Mouse (Mus musculus) forebrain, embryonic 14.5 days (tissue): ENCODE results near the gene Vax1. TPM values are rescaled to one million over a fixed set of nuclear protein-coding genes. Genes with fewer than 3 reads are reported as not detected.

Experiments
- ATAC-seq: fragments of 200-750 bp; cut with Nextera tagmentation; 2 replicates; pipeline ENCODE4 v1.8.0; 2017; ENCODE audit warnings: mild to moderate bottlenecking, moderate library complexity
- DNase-seq: peaks from one replicate; pipeline ENCODE4 v3.0.0-alpha.2; 2015; ENCODE audit warnings: low spot score
- H3K27ac ChIP-seq: fragments of 300-500 bp; sonication (generic); 2 replicates; pipeline ENCODE4 v1.5.1; 2014; ENCODE audit warnings: low read depth, mild to moderate bottlenecking, control low read depth, low read length, moderate library complexity
- H3K27me3 ChIP-seq: fragments of 300-500 bp; sonication (generic); replicated peaks from 2 replicates; pipeline ENCODE4 v1.6.1; 2014; ENCODE audit warnings: low read length, control low read depth, mixed read lengths; ENCODE audit not compliant: control insufficient read depth, insufficient read depth
- H3K36me3 ChIP-seq: fragments of 300-500 bp; sonication (generic); 2 replicates; pipeline ENCODE4 v1.6.1; 2014; ENCODE audit warnings: low read length, control low read depth; ENCODE audit not compliant: control insufficient read depth, insufficient read depth
- H3K4me1 ChIP-seq: fragments of 300-500 bp; sonication (generic); 2 replicates; pipeline ENCODE4 v1.6.1; 2014; ENCODE audit warnings: antibody characterized with exemption, low read length, control low read depth; ENCODE audit not compliant: control insufficient read depth, insufficient read depth
- H3K4me2 ChIP-seq: fragments of 300-500 bp; sonication (generic); 2 replicates; pipeline ENCODE4 v1.6.1; 2014; ENCODE audit warnings: mild to moderate bottlenecking, control low read depth, low read length
- H3K4me3 ChIP-seq: fragments of 300-500 bp; sonication (generic); 2 replicates; pipeline ENCODE4 v1.5.1; 2014; ENCODE audit warnings: low read depth, low read length, control low read depth
- H3K9ac ChIP-seq: fragments of 300-500 bp; sonication (generic); 2 replicates; pipeline ENCODE4 v1.6.1; 2014; ENCODE audit warnings: mild to moderate bottlenecking, low read length, control low read depth, moderate library complexity
- H3K9me3 ChIP-seq: fragments of 300-500 bp; sonication (generic); replicated peaks from 2 replicates; pipeline ENCODE4 v1.6.1; 2016; ENCODE audit warnings: low read length, control low read depth, mixed read lengths; ENCODE audit not compliant: control insufficient read depth
- WGBS: fragments of 180-500 bp; shearing (Covaris S2); extraction: QIAGEN DNeasy Blood & Tissue Kit; methylation state at CpG from one replicate; pipeline ENCODE4 v1.1.7; 2014; 5-methylcytosine and 5-hydroxymethylcytosine counted together
- polyA plus RNA-seq: library from polyadenylated mRNA; unstranded; fragments of >200 nt; fragmentation: Nextera tagmentation; extraction: Ambion mirVana; gene quantifications from 2 replicates; pipeline ENCODE4 v1.2.1, GENCODE M21; 2014

Gene Vax1
- polyA plus RNA-seq, 1 experiment from 2014 or later: 1.7 TPM

- peak overlapping the region; percentile 59 for H3K9ac ChIP-seq
- no peaks in the 10 kb centered on the region for H3K36me3 ChIP-seq
- H3K9me3 ChIP-seq: no peaks in the 10 kb centered on the region
- ATAC-seq (peak; percentile 35; the same call in 1 of the 2 replicates), DNase-seq (peak; percentile 44)
- 2% methylated on average over 50 of the region's 50 CpGs for WGBS
- peaks cover 71% of the 10 kb centered on the region for H3K27me3 ChIP-seq
- H3K27ac ChIP-seq: peak overlapping the region; percentile 63
- no peaks in the 10 kb centered on the region for H3K4me1 ChIP-seq
- peak overlapping the region; percentile 27 for H3K4me3 ChIP-seq
- H3K4me2 ChIP-seq: peak overlapping the region; percentile 52
Measured at GRCm38 (mm10) chr19:59193986-59194820, 24.3 kb upstream of the Vax1 start.

- no peaks in the 10 kb centered on the region for H3K36me3 ChIP-seq
- H3K4me3 ChIP-seq: peak overlapping the region; percentile 27
- H3K4me2 ChIP-seq: peak overlapping the region; percentile 52
- ATAC-seq (no peak), DNase-seq (peak; percentile 22)
- no peaks in the 10 kb centered on the region for H3K9me3 ChIP-seq
- no peaks in the 10 kb centered on the region for H3K4me1 ChIP-seq
- peaks cover 76% of the 10 kb centered on the region for H3K27me3 ChIP-seq
- H3K9ac ChIP-seq: peak overlapping the region; percentile 59
- WGBS: under 1% methylated on average over 10 of the region's 10 CpGs
- peak overlapping the region; percentile 63; the same call in 1 of the 2 replicates for H3K27ac ChIP-seq
Measured at GRCm38 (mm10) chr19:59193456-59193855, 23.6 kb upstream of the Vax1 start.

GRCm38 (mm10) chr19:59192491-59192890, 22.6 kb upstream of the Vax1 start:
- Histone ChIP-seq H3K4me3 (no peak overlapping the region), H3K9ac (no peak overlapping the region), H3K4me2 (peak overlapping the region; percentile 16; the same call in 1 of the 2 replicates), H3K36me3 (no peaks in the 10 kb centered on the region), H3K4me1 (no peaks in the 10 kb centered on the region), H3K27ac (no peak overlapping the region), H3K9me3 (no peaks in the 10 kb centered on the region), H3K27me3 (peaks cover 72% of the 10 kb centered on the region)
- no peak for ATAC-seq
- WGBS: 9% methylated on average over 2 of the region's 2 CpGs
- no peak for DNase-seq

- Histone ChIP-seq H3K4me2 (no peak overlapping the region), H3K36me3 (no peaks in the 10 kb centered on the region), H3K27ac (no peak overlapping the region), H3K9me3 (no peaks in the 10 kb centered on the region), H3K27me3 (peaks cover 68% of the 10 kb centered on the region), H3K4me1 (no peaks in the 10 kb centered on the region), H3K9ac (no peak overlapping the region), H3K4me3 (no peak overlapping the region)
- DNase-seq: no peak
- ATAC-seq: no peak
- WGBS: 8% methylated on average over 4 of the region's 4 CpGs
Measured at GRCm38 (mm10) chr19:59191123-59191505, 21.3 kb upstream of the Vax1 start.

- DNase-seq (no peak), ATAC-seq (no peak)
- Histone ChIP-seq H3K36me3 (no peaks in the 10 kb centered on the region), H3K4me3 (no peak overlapping the region), H3K27ac (no peak overlapping the region), H3K9ac (no peak overlapping the region), H3K4me2 (no peak overlapping the region), H3K9me3 (no peaks in the 10 kb centered on the region), H3K4me1 (no peaks in the 10 kb centered on the region), H3K27me3 (peaks cover 67% of the 10 kb centered on the region)
- WGBS: 6% methylated on average over 8 of the region's 8 CpGs
Measured at GRCm38 (mm10) chr19:59190431-59191122, 20.7 kb upstream of the Vax1 start.

- no peaks in the 10 kb centered on the region for H3K36me3 ChIP-seq
- no peaks in the 10 kb centered on the region for H3K4me1 ChIP-seq
- WGBS: 19% methylated on average over 4 of the region's 4 CpGs
- H3K4me3 ChIP-seq: no peak overlapping the region
- H3K9ac ChIP-seq: no peak overlapping the region
- ATAC-seq: no peak
- no peak overlapping the region for H3K27ac ChIP-seq
- H3K4me2 ChIP-seq: no peak overlapping the region
- DNase-seq: no peak
- peaks cover 61% of the 10 kb centered on the region for H3K27me3 ChIP-seq
- no peaks in the 10 kb centered on the region for H3K9me3 ChIP-seq
Measured at GRCm38 (mm10) chr19:59188981-59189380, 19.1 kb upstream of the Vax1 start.

GRCm38 (mm10) chr19:59184000-59184399, 14.1 kb upstream of the Vax1 start:
- Histone ChIP-seq H3K4me3 (no peak overlapping the region), H3K4me1 (no peaks in the 10 kb centered on the region), H3K36me3 (no peaks in the 10 kb centered on the region), H3K4me2 (no peak overlapping the region), H3K27me3 (peaks cover 32% of the 10 kb centered on the region), H3K9ac (no peak overlapping the region), H3K9me3 (no peaks in the 10 kb centered on the region), H3K27ac (no peak overlapping the region)
- DNase-seq (no peak), ATAC-seq (no peak)
- WGBS: 57% methylated on average over 3 of the region's 3 CpGs

GRCm38 (mm10) chr19:59173341-59174015, 3.6 kb upstream of the Vax1 start:
- peaks cover 41% of the 10 kb centered on the region for H3K27me3 ChIP-seq
- ATAC-seq: no peak
- H3K4me2 ChIP-seq: no peak overlapping the region
- no peak overlapping the region for H3K4me3 ChIP-seq
- H3K4me1 ChIP-seq: peaks cover 8% of the 10 kb centered on the region; the same call in 1 of the 2 replicates
- H3K9me3 ChIP-seq: no peaks in the 10 kb centered on the region
- H3K36me3 ChIP-seq: no peaks in the 10 kb centered on the region
- WGBS: 12% methylated on average over 6 of the region's 6 CpGs
- H3K9ac ChIP-seq: no peak overlapping the region
- peak; percentile 54 for DNase-seq
- H3K27ac ChIP-seq: no peak overlapping the region
